Comparison of ENCODE assay signal across 8 mouse cellular contexts in genomic region chr10:81570238-81570800, GRCm38 (mm10). TPM values are rescaled to one million over a fixed set of nuclear protein-coding genes. Genes with fewer than 3 reads are reported as not detected.
DNase-seq lines count a peak whose midpoint lies in the region; ATAC-seq lines count a peak whose summit lies in the region.

No protein-coding gene starts in this region.

- H3K4me2 ChIP-seq in embryonic facial prominence, embryonic 15.5 days (replicated peaks), result peak overlapping the region; percentile 82
- H3K4me2 ChIP-seq in limb, embryonic 15.5 days, result peak overlapping the region; percentile 78

- WGBS in heart, embryonic 10.5 days, result 4% methylated on average over 9 of the region's 11 CpGs
- 3% methylated on average over 8 of the region's 11 CpGs for WGBS in embryonic facial prominence, embryonic 15.5 days
- 7% methylated on average over 9 of the region's 11 CpGs for WGBS in limb, embryonic 15.5 days

- intact Hi-C loops in heart, postnatal 25 days (cut with DNase I), result no loop called here

- DNase-seq in heart, embryonic 10.5 days (ENCODE audit: low spot score), result no peak
- no peak for DNase-seq in heart, postnatal 25 days (ENCODE audit: low spot score)
- DNase-seq in 3T3-L1 (ENCODE audit: low read depth, low spot score), result peak; percentile 46
- DNase-seq in left cerebral cortex, adult 9 months (ENCODE audit: low spot score in 2 of 2), result no peak
- DNase-seq in ovary, postnatal 36 days (ENCODE audit: low spot score), result no peak
- no peak for DNase-seq in cerebellum, postnatal 36 days

- peak overlapping the region; percentile 62 for H3K4me3 ChIP-seq in heart, embryonic 10.5 days
- peak overlapping the region; percentile 48 for H3K4me3 ChIP-seq in embryonic facial prominence, embryonic 15.5 days (replicated peaks)
- H3K4me3 ChIP-seq in limb, embryonic 15.5 days, result peak overlapping the region; percentile 44

- no peak overlapping the region for H3K9ac ChIP-seq in embryonic facial prominence, embryonic 15.5 days
- no peak overlapping the region; the same call in 1 of the 2 replicates for H3K9ac ChIP-seq in limb, embryonic 15.5 days

- no peaks in the 10 kb centered on the region for H3K9me3 ChIP-seq in heart, embryonic 10.5 days
- no peaks in the 10 kb centered on the region for H3K9me3 ChIP-seq in embryonic facial prominence, embryonic 15.5 days (replicated peaks)
- H3K9me3 ChIP-seq in limb, embryonic 15.5 days, result no peaks in the 10 kb centered on the region

- H3K27me3 ChIP-seq in heart, embryonic 10.5 days (ENCODE audit: insufficient read depth, poor library complexity, severe bottlenecking), result peaks cover 53% of the 10 kb centered on the region
- H3K27me3 ChIP-seq in embryonic facial prominence, embryonic 15.5 days, result 0 out of 2 replicates have a peak, but pooled peaks cover 11% of the 10 kb centered on the region
- peaks cover 12% of the 10 kb centered on the region; the same call in 1 of the 2 replicates for H3K27me3 ChIP-seq in limb, embryonic 15.5 days

- ATAC-seq in embryonic facial prominence, embryonic 15.5 days (ENCODE audit: insufficient number of reproducible peaks, low FRiP score, low TSS enrichment, low read depth), result peak; percentile 17; the same call in 1 of the 2 replicates
- ATAC-seq in limb, embryonic 15.5 days (ENCODE audit: insufficient number of reproducible peaks, low FRiP score, low TSS enrichment, low read depth), result peak; percentile 7; the same call in 1 of the 2 replicates

- H3K4me1 ChIP-seq in heart, embryonic 10.5 days, result peaks cover 74% of the 10 kb centered on the region
- H3K4me1 ChIP-seq in embryonic facial prominence, embryonic 15.5 days, result peaks cover 76% of the 10 kb centered on the region
- peaks cover 66% of the 10 kb centered on the region for H3K4me1 ChIP-seq in limb, embryonic 15.5 days

- H3K36me3 ChIP-seq in heart, embryonic 10.5 days, result peaks cover 18% of the 10 kb centered on the region
- H3K36me3 ChIP-seq in embryonic facial prominence, embryonic 15.5 days, result peaks cover 20% of the 10 kb centered on the region
- H3K36me3 ChIP-seq in limb, embryonic 15.5 days, result peaks cover 18% of the 10 kb centered on the region

- H3K27ac ChIP-seq in heart, embryonic 10.5 days, result peak overlapping the region; percentile 90
- peak overlapping the region; percentile 96 for H3K27ac ChIP-seq in embryonic facial prominence, embryonic 15.5 days (replicated peaks)
- H3K27ac ChIP-seq in limb, embryonic 15.5 days, result peak overlapping the region; percentile 93

RNA-seq across cellular contexts. Expression of gene Tle2, which starts 4.0 kb away (rescaled TPM):
- 17.4 and 18.3 TPM in 2 replicates for polyA plus RNA-seq in heart, embryonic 10.5 days (2016; fragmentation: Nextera tagmentation; extraction: Ambion mirVana)
- total RNA-seq in heart, postnatal 25 days (2021), result 1 to 10 TPM; 8.4 to 9.7 TPM
- 63.1 and 73.7 TPM in 2 replicates for polyA plus RNA-seq in embryonic facial prominence, embryonic 15.5 days (2015; fragmentation: Nextera tagmentation; extraction: Ambion mirVana)
- 39.7 and 41.7 TPM in 2 replicates for polyA plus RNA-seq in limb, embryonic 15.5 days (2015; fragmentation: Nextera tagmentation; extraction: Ambion mirVana)

RNA-seq across cellular contexts. Expression of gene Aes, which starts 11.0 kb away (rescaled TPM):
- polyA plus RNA-seq in heart, embryonic 10.5 days (2016; fragmentation: Nextera tagmentation; extraction: Ambion mirVana), result 467 and 523 TPM in 2 replicates
- 1,000 to 10,000 TPM; 1,086 to 1,128 TPM for total RNA-seq in heart, postnatal 25 days (2021)
- 642 and 649 TPM in 2 replicates for polyA plus RNA-seq in embryonic facial prominence, embryonic 15.5 days (2015; fragmentation: Nextera tagmentation; extraction: Ambion mirVana)
- polyA plus RNA-seq in limb, embryonic 15.5 days (2015; fragmentation: Nextera tagmentation; extraction: Ambion mirVana), result 517 and 519 TPM in 2 replicates

RNA-seq across cellular contexts. Expression of gene Gna11, which starts 25.3 kb away (rescaled TPM):
- 73.2 and 79.1 TPM in 2 replicates for polyA plus RNA-seq in heart, embryonic 10.5 days (2016; fragmentation: Nextera tagmentation; extraction: Ambion mirVana)
- total RNA-seq in heart, postnatal 25 days (2021), result 10 to 100 TPM; 49.6 to 54.6 TPM
- polyA plus RNA-seq in embryonic facial prominence, embryonic 15.5 days (2015; fragmentation: Nextera tagmentation; extraction: Ambion mirVana), result 89.1 and 89.2 TPM in 2 replicates
- 80.4 and 81.7 TPM in 2 replicates for polyA plus RNA-seq in limb, embryonic 15.5 days (2015; fragmentation: Nextera tagmentation; extraction: Ambion mirVana)

RNA-seq across cellular contexts. Expression of gene Tle6, which starts 30.6 kb away (rescaled TPM):
- polyA plus RNA-seq in heart, embryonic 10.5 days (2016; fragmentation: Nextera tagmentation; extraction: Ambion mirVana), result 29.0 and 33.9 TPM in 2 replicates
- 1 to 10 TPM; 6.7 to 7.4 TPM for total RNA-seq in heart, postnatal 25 days (2021)
- 16.4 and 19.6 TPM in 2 replicates for polyA plus RNA-seq in embryonic facial prominence, embryonic 15.5 days (2015; fragmentation: Nextera tagmentation; extraction: Ambion mirVana)
- 9.9 and 11.7 TPM in 2 replicates for polyA plus RNA-seq in limb, embryonic 15.5 days (2015; fragmentation: Nextera tagmentation; extraction: Ambion mirVana)

RNA-seq across cellular contexts. Expression of gene BC025920, which starts 35.8 kb away (rescaled TPM):
- 0.95 and 1.4 TPM in 2 replicates for polyA plus RNA-seq in heart, embryonic 10.5 days (2016; fragmentation: Nextera tagmentation; extraction: Ambion mirVana)
- total RNA-seq in heart, postnatal 25 days (2021), result 1 to 10 TPM; 1.9 to 2.8 TPM
- 0.84 and 1.3 TPM in 2 replicates for polyA plus RNA-seq in embryonic facial prominence, embryonic 15.5 days (2015; fragmentation: Nextera tagmentation; extraction: Ambion mirVana)
- 0.81 and 1.0 TPM in 2 replicates for polyA plus RNA-seq in limb, embryonic 15.5 days (2015; fragmentation: Nextera tagmentation; extraction: Ambion mirVana)
